Mouse (Mus musculus): ENCODE measurements around the gene Tmem233. TPM values are rescaled to one million over a fixed set of nuclear protein-coding genes. Genes with fewer than 3 reads are reported as not detected.

Gene Tmem233
- polyA plus RNA-seq, 1 experiment from 2014 or later: not detected

DNA sequence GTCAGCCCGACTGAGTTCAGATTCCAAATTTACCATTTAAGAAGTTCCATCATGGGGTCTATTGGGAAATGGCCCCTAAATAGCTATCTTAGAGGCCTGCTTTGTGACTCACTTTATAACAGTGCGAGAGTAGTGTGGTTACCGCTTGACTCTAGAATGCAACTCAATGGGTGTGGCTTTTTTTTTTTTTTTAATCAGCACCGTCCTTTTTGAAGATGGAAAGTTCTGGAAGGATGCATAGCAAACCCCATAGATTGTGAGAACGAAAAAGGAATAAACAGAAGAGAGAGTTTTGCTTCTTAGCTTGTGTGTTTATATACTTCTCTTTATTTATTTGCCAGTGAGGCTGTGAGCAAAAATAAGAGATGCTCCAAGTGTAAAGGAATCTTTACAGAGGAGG, 56.9 kb downstream of the Tmem233 start:
- no peaks in the 10 kb centered on the region for H3K9me3 ChIP-seq
- H3K9ac ChIP-seq (replicated peaks): no peak overlapping the region
- peaks cover 22% of the 10 kb centered on the region for H3K4me1 ChIP-seq
- H3K4me3 ChIP-seq: no peak overlapping the region
- H3K27ac ChIP-seq (replicated peaks): no peak overlapping the region
- H3K36me3 ChIP-seq: peaks cover 7% of the 10 kb centered on the region
- ATAC-seq (ENCODE audit: low FRiP score, low read depth): no peak
- 0 out of 2 replicates have a peak, but pooled peaks cover 6% of the 10 kb centered on the region for H3K27me3 ChIP-seq
- WGBS: 92% methylated on average over 5 of the region's 5 CpGs
- no peak overlapping the region for H3K4me2 ChIP-seq (replicated peaks)

GRCm38 (mm10) chr5:116024327-116024739, 58.7 kb downstream of the Tmem233 start, which contains the start of gene Prkab1:
Prkab1 (minus strand) TSS chr5:116024508.
- Histone ChIP-seq H3K9me3 (no peaks in the 10 kb centered on the region), H3K27me3 (0 out of 2 replicates have a peak, but pooled peaks cover 3% of the 10 kb centered on the region), H3K27ac (replicated peaks) (peak within 1 kb of the TSS; percentile 81), H3K4me1 (peaks cover 16% of the 10 kb centered on the region), H3K36me3 (peaks cover 25% of the 10 kb centered on the region), H3K9ac (replicated peaks) (peak within 1 kb of the TSS; percentile 85), H3K4me2 (replicated peaks) (peak within 1 kb of the TSS; percentile 87), H3K4me3 (peak within 1 kb of the TSS; percentile 91)
- under 1% methylated on average over 46 of the region's 46 CpGs for WGBS
- ATAC-seq (ENCODE audit: low FRiP score, low read depth): peak; percentile 96

- Histone ChIP-seq H3K27ac (replicated peaks) (peak overlapping the region; percentile 81), H3K27me3 (no peaks in the 10 kb centered on the region), H3K4me3 (peak overlapping the region; percentile 91), H3K9me3 (no peaks in the 10 kb centered on the region), H3K36me3 (peaks cover 30% of the 10 kb centered on the region), H3K4me2 (replicated peaks) (peak overlapping the region; percentile 87), H3K4me1 (peaks cover 16% of the 10 kb centered on the region), H3K9ac (replicated peaks) (peak overlapping the region; percentile 85)
- under 1% methylated on average over 28 of the region's 28 CpGs for WGBS
- peak; percentile 72 for ATAC-seq (ENCODE audit: low FRiP score, low read depth)
Measured at GRCm38 (mm10) chr5:116023821-116024284, 59.2 kb downstream of the Tmem233 start.

DNA sequence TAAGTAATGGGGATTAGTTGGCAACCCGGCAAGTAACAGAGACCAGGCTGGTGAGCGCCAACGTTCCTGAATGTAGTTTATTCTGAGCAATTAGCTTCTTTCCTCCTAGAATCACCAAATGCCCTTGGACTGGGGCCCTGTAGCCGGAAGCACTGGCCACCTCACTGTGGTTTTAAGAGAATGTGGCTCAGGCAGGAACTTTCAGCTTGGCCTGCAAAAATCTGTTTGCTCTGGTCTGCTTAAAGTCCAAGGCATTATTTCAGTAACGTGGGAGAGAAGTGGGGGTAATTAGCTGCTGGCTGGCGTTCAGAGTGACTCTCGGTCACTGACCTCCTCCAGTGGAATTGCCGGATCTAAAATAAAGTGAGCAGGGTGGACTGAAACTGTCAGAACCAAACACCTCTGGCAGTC, 59.8 kb downstream of the Tmem233 start:
- Histone ChIP-seq H3K27me3 (no peaks in the 10 kb centered on the region), H3K27ac (replicated peaks) (0 out of 2 replicates have a peak overlapping the region, but pooled peaks have one; percentile 10), H3K9ac (replicated peaks) (peak overlapping the region; percentile 85), H3K4me3 (peak overlapping the region; percentile 91), H3K4me1 (peaks cover 16% of the 10 kb centered on the region), H3K36me3 (peaks cover 36% of the 10 kb centered on the region), H3K4me2 (replicated peaks) (peak overlapping the region; percentile 87), H3K9me3 (no peaks in the 10 kb centered on the region)
- 31% methylated on average over 8 of the region's 8 CpGs for WGBS
- no peak for ATAC-seq (ENCODE audit: low FRiP score, low read depth)

DNA sequence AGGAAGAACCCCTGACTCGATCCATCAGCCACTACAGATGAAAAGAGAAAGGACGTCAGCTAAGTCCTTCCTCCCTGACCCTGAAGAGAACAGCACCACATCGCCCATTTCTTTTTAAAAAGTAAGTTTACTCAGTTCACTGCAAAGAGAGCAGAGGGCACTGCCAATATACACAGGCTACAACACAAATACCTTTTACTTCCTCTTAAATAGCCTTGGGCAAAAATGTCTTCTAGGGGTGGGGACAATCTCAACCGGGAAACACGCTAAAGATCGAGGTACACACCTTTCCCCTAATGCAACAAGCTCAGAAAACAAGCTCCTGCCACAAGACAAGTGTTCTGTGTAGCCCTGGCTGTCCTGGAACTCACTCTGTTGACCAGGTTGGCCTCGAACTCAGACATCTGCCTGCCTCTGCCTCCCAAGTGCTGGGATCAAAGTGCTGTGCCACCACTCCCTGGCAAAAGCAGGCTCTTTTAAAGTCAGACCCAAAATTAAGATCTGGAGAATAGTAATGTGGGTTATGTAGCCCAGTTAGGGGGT, 60.3 kb downstream of the Tmem233 start:
- Histone ChIP-seq H3K4me1 (peaks cover 16% of the 10 kb centered on the region), H3K4me2 (replicated peaks) (peak overlapping the region; percentile 87), H3K36me3 (peaks cover 41% of the 10 kb centered on the region), H3K27me3 (no peaks in the 10 kb centered on the region), H3K27ac (replicated peaks) (no peak overlapping the region), H3K9ac (replicated peaks) (peak overlapping the region; percentile 85), H3K9me3 (no peaks in the 10 kb centered on the region), H3K4me3 (peak overlapping the region; percentile 91; the same call in 1 of the 2 replicates)
- 86% methylated on average over 7 of the region's 7 CpGs for WGBS
- ATAC-seq (ENCODE audit: low FRiP score, low read depth): no peak

DNA sequence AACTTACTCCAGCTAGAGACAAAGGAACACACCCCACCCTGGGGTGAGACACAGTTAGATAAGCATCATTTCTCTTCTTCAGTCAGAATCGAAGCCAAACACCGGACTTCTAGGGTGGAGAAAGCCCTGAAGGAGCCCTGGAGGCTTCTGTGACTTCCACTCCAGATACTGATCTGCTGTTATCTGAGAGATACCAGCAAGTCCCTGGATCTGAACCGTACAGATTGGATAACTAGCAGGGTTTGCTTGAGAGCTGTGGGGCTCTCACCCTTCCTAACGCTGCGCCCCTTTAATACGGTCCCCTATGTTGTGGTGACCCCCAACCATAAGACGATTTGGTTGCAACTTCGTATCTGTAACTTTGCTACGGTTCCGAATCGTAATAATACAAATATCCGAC, 60.9 kb downstream of the Tmem233 start:
- Histone ChIP-seq H3K27me3 (no peaks in the 10 kb centered on the region), H3K9ac (replicated peaks) (no peak overlapping the region), H3K4me1 (peaks cover 16% of the 10 kb centered on the region), H3K4me2 (replicated peaks) (0 out of 2 replicates have a peak overlapping the region, but pooled peaks have one; percentile 87), H3K27ac (replicated peaks) (no peak overlapping the region), H3K4me3 (0 out of 2 replicates have a peak overlapping the region, but pooled peaks have one; percentile 91), H3K36me3 (peaks cover 47% of the 10 kb centered on the region), H3K9me3 (no peaks in the 10 kb centered on the region)
- ATAC-seq (ENCODE audit: low FRiP score, low read depth): no peak
- WGBS: 96% methylated on average over 12 of the region's 12 CpGs

- H3K4me2 ChIP-seq (replicated peaks): no peak overlapping the region
- peaks cover 53% of the 10 kb centered on the region for H3K36me3 ChIP-seq
- H3K27me3 ChIP-seq: no peaks in the 10 kb centered on the region
- peaks cover 16% of the 10 kb centered on the region for H3K4me1 ChIP-seq
- H3K27ac ChIP-seq (replicated peaks): no peak overlapping the region
- no peaks in the 10 kb centered on the region for H3K9me3 ChIP-seq
- no peak for ATAC-seq (ENCODE audit: low FRiP score, low read depth)
- no peak overlapping the region for H3K4me3 ChIP-seq
- 93% methylated on average over 14 of the region's 14 CpGs for WGBS
- H3K9ac ChIP-seq (replicated peaks): no peak overlapping the region
Measured at GRCm38 (mm10) chr5:116021552-116021951, 61.5 kb downstream of the Tmem233 start.

GRCm38 (mm10) chr5:116019371-116019770, 63.7 kb downstream of the Tmem233 start:
- 88% methylated on average over 11 of the region's 11 CpGs for WGBS

DNA sequence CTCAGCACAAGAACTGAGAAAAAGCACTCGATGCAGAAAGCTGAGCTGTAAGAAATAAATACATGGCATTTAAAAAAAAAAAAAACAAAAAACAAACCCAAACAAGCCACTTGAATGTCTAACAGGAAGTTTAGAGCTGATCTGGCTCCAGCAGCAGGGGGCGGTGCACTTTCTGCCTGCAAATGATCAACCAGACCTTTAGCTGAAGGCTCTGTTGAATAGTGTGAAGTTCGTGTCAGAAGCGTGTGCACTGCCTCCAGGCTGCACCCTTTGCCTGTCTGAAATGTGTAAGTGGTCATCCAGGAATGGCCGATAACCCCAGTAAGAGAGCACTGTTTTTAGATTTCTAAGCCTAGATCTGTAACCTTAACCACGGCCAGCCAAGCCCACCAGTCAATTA, 64.3 kb downstream of the Tmem233 start:
- Histone ChIP-seq H3K4me1 (peaks cover 15% of the 10 kb centered on the region), H3K36me3 (peaks cover 81% of the 10 kb centered on the region), H3K4me3 (no peak overlapping the region), H3K4me2 (replicated peaks) (no peak overlapping the region), H3K27ac (replicated peaks) (no peak overlapping the region), H3K27me3 (no peaks in the 10 kb centered on the region), H3K9me3 (no peaks in the 10 kb centered on the region), H3K9ac (replicated peaks) (no peak overlapping the region)
- 87% methylated on average over 6 of the region's 6 CpGs for WGBS
- no peak for ATAC-seq (ENCODE audit: low FRiP score, low read depth)

More at GRCm38 (mm10) chr5:116019371-116019770, 63.7 kb downstream of the Tmem233 start:
- no peaks in the 10 kb centered on the region for H3K27me3 ChIP-seq
- peaks cover 16% of the 10 kb centered on the region for H3K4me1 ChIP-seq
- peaks cover 75% of the 10 kb centered on the region for H3K36me3 ChIP-seq
- no peaks in the 10 kb centered on the region for H3K9me3 ChIP-seq
- H3K4me3 ChIP-seq: no peak overlapping the region
- no peak overlapping the region for H3K9ac ChIP-seq (replicated peaks)
- no peak overlapping the region for H3K27ac ChIP-seq (replicated peaks)
- no peak overlapping the region for H3K4me2 ChIP-seq (replicated peaks)
- ATAC-seq (ENCODE audit: low FRiP score, low read depth): no peak

DNA sequence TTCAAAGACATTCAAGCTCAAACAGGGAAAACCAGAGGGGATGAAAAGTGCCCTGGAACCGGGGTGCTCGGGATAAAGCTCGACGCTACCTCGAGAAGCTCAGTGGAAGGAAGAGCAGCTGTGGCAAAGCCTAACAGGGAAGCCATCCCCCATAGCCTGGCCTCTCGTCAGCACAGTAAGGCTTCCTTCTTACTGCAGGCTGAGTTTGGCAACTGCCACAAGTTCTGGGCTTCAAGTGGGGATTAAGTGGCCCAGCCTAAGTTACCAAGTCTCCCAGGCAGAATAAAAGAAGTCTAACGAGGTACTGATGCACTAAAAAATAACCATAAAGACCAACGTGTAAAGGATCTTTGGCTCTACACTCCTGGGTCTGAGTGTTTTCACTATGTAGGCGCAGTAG, 64.8 kb downstream of the Tmem233 start:
- no peak overlapping the region for H3K4me2 ChIP-seq (replicated peaks)
- H3K4me3 ChIP-seq: no peak overlapping the region
- no peaks in the 10 kb centered on the region for H3K27me3 ChIP-seq
- peaks cover 9% of the 10 kb centered on the region for H3K4me1 ChIP-seq
- peaks cover 87% of the 10 kb centered on the region for H3K36me3 ChIP-seq
- no peak for ATAC-seq (ENCODE audit: low FRiP score, low read depth)
- WGBS: 93% methylated on average over 9 of the region's 9 CpGs
- H3K9ac ChIP-seq (replicated peaks): no peak overlapping the region
- no peak overlapping the region for H3K27ac ChIP-seq (replicated peaks)
- H3K9me3 ChIP-seq: no peaks in the 10 kb centered on the region

- 92% methylated on average over 8 of the region's 8 CpGs for WGBS
- Histone ChIP-seq H3K27ac (replicated peaks) (no peak overlapping the region), H3K4me2 (replicated peaks) (no peak overlapping the region), H3K9me3 (no peaks in the 10 kb centered on the region), H3K9ac (replicated peaks) (no peak overlapping the region), H3K4me3 (no peak overlapping the region), H3K27me3 (no peaks in the 10 kb centered on the region), H3K4me1 (peaks cover under 1% of the 10 kb centered on the region), H3K36me3 (peaks cover 95% of the 10 kb centered on the region)
- ATAC-seq (ENCODE audit: low FRiP score, low read depth): no peak
Measured at GRCm38 (mm10) chr5:116017391-116017790, 65.7 kb downstream of the Tmem233 start.

DNA sequence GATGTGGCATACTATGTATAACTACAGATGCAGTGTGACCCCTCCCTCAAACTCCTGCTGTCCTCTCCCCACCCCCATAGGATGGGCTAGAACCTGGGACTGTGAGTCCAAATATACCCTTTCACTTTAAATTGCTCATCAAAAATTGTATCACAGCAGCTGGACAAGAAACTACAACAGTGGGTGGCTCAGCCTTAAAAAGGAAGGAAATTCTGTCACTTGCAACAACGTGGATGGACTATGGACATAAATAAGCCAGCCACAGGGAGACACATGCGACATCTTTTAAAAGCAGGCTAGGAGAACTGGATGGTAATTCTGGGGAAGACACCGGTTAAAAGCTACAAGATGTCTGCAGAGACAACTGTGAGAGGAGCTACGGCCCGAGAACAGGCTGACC, 66.5 kb downstream of the Tmem233 start:
- Histone ChIP-seq H3K4me3 (no peak overlapping the region), H3K4me1 (no peaks in the 10 kb centered on the region), H3K9me3 (no peaks in the 10 kb centered on the region), H3K27me3 (no peaks in the 10 kb centered on the region), H3K27ac (replicated peaks) (no peak overlapping the region), H3K4me2 (replicated peaks) (no peak overlapping the region), H3K9ac (replicated peaks) (no peak overlapping the region), H3K36me3 (peaks cover 92% of the 10 kb centered on the region)
- WGBS: 92% methylated on average over 5 of the region's 5 CpGs
- ATAC-seq (ENCODE audit: low FRiP score, low read depth): no peak
